Mouse (Mus musculus) cerebellum, adult 9-11 months (tissue): ENCODE results near the gene Maff.

ENCODE experiments used
- DNase-seq: peaks from one replicate; pipeline ENCODE4 v3.0.0; 2022

Gene Maff

DNA sequence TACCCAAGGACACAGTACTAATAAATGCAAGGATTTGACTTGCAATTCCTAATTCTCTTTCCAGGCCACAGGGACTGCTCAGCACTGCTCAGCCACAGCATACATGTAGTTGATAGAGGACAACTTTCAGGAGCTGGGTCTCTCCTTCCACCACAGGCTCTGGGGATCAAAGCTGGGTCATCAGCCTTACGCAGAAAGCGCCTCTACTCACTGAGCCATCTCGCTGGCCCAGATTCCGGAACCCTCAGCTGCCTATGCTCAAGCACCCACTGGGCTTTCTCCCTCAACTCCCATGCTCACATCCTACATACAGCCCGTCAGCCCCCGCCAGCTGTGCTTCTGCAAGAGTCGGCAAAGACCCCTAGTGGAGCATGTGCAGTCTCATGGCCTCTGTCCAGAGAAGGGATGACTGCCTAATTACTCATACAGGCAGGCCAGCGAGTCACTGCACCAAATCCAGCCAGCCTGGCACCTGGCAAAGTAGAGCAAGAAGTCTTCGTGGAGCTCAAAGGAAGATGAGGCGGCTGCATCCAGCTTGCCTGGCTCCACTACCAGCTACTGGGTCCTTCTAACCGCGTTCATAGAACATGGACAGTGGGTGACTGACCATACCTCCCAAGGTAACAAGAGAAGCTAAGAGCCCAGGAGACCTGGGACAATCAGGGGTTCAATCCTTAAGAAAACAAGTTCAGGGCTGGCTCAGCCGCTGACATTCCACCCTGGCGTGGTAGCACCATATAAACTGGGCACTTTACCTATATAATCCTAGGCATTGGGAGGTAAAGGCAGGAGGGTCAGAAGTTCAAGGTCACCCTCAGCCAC, 53.0 kb downstream of the Maff start:
- DNase-seq = no peak

DNA sequence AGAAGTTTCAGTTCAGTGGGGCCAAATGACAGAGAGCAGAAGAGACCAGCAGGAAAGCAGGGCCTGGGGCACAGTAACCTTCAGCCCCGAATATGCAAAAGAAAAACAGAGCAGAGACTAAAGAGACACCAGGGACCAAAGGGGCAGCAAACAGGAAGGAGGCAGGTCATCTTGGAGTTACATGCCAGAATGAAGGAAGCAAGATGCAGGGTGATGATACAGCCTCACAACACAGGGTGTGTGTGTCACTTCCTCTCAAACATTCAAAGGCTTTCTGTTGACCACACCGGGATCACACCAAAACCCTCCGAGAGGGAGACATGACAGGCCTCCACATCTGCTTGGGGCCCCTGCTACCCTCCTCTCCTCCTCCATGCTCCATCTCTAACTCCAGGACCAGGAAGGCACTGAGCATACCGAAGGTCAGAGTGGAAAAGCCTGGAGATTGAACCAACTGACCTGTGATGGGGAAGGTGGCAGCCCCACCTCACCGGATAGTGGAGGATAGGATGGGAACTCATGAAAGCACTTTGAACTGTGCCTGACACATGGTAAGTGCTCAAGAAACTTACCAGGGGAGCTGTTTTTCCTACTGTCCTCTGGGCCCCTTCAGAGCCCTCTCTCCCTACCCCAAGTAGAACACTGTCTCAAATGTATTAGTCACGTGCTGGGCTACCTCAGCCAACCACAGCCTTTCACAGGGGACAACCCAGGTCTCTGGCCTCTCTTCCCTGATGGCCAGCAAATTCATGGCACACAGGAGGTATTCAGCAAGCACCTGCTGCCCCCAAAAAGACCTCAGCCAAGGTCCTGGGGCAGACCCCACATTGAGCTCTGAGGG, 53.9 kb downstream of the Maff start:
- DNase-seq = no peak

DNA sequence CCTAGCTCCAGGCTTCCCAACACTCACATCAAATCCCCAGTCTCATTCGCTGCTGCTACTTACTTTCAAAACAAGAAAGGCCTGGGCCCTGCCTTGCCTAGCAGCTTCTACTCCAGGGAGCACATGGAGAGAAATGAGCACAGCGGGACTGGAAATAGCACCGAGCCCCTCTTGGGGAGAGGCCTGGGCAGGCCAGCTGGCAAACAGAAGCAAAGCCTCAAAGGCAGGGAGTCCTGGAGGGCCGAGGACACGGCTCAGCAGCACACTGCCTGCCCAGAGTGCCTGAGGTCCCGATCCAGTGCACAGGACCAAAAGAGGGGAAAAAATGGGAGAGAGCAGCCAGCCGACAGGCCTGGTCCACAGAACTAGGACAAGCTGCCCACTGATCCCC, 54.5 kb downstream of the Maff start:
- peak; percentile 47 for DNase-seq

- no peak for DNase-seq
Observed at GRCm38 (mm10) chr15:79402176-79402575, 55.8 kb downstream of the Maff start.

GRCm38 (mm10) chr15:79402836-79403762, 56.7 kb downstream of the Maff start, which contains the start of gene Tmem184b:
Gene Tmem184b, minus strand, starts transcription at chr15:79403569.
- DNase-seq = peak; percentile 87

DNA sequence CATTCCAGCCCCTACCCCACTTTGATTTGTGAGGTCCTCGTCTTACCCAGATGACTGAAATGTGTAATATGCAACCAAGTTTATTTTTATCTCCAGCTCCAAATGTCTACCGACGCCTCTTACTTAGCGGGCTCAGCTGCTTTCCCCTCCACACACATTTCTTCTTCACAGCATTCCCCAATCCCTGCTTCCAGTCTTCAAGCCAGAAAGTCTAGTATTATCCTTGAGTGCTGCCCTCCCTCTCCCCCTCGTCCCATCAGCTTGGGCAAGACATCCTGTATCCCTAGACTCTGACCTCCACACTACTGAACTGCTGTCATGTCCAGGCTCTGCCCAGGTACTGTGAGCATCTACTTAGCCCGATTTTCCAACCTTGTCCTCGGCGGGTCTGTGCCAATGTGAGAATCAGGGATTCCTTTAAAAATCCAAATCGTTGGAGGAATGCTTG, 57.4 kb downstream of the Maff start:
- DNase-seq = no peak

DNA sequence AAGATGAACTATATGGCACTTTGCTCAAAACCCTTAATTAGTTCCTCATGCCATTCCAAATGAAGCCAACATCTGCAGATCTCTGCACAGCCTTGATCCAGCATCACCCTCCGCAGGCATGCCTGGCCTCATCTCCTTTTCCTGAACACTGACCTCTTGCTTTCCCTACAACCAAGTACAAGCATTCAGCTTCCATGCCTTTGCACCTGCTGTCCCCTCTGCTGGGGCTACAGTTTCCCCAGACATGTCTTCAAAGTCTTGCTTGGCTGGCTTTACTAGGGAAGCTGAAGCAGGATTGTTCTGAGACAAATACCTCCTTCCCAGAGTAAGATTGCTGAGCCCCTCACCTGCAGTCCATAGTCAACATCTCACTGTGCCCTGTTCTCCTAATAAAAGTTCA, 57.9 kb downstream of the Maff start:
- no peak for DNase-seq

GRCm38 (mm10) chr15:79406564-79406963, 60.1 kb downstream of the Maff start:
- no peak for DNase-seq
